Mouse (Mus musculus): ENCODE results near the gene Gm48552. TPM values are rescaled to one million over a fixed set of nuclear protein-coding genes. Genes with fewer than 3 reads are reported as not detected.

The Gm48552 gene
- total and polyA plus RNA-seq, 3 experiments, result 0.89 to 1.2 TPM; not detected in 1

GRCm38 (mm10) chr10:81411471-81412400, 22.9 kb downstream of the Gm48552 start:
- DNase-seq (ENCODE audit: low read depth, low spot score), result no peak
- no peaks in the 10 kb centered on the region for H3K79me2 ChIP-seq (ENCODE audit: control insufficient read depth, insufficient read depth, low read length, poor library complexity)
- no peak overlapping the region for H3K9ac ChIP-seq (ENCODE audit: control insufficient read depth, low read depth, low read length, poor library complexity, severe bottlenecking)
- TF ChIP-seq ZC3H11A (IDR thresholded peaks at IDR 0.05; ENCODE audit: low read depth, low read length) (no peak), JUND (IDR thresholded peaks at IDR 0.05; ENCODE audit: low read depth, low read length) (no peak), POLR2AphosphoS2 (IDR thresholded peaks at IDR 0.05; ENCODE audit: low read length) (no peak), HCFC1 (IDR thresholded peaks at IDR 0.05; ENCODE audit: low read depth, low read length) (no peak), GABPA (IDR thresholded peaks at IDR 0.05; ENCODE audit: low read depth, low read length) (no peak), CHD2 (IDR thresholded peaks at IDR 0.05; ENCODE audit: low read length) (no peak), GATA1 (IDR thresholded peaks at IDR 0.05; ENCODE audit: low read depth, low read length) (no peak), POLR2AphosphoS5 (IDR thresholded peaks at IDR 0.05; ENCODE audit: borderline replicate concordance, low read depth, low read length) (no peak)
- H3K27ac ChIP-seq (ENCODE audit: control insufficient read depth, low read depth, low read length), result no peak overlapping the region
- H3K9me3 ChIP-seq (replicated peaks; ENCODE audit: insufficient read depth, low read length), result no peaks in the 10 kb centered on the region
- H3K27me3 ChIP-seq (ENCODE audit: control insufficient read depth in 1 of 2, insufficient read depth in 2 of 2, low read length in 2 of 2), result no peaks in the 10 kb centered on the region
- no peak overlapping the region for H3K4me3 ChIP-seq (ENCODE audit: control insufficient read depth in 1 of 2, insufficient read depth in 1 of 2, low read depth in 2 of 2, low read length in 2 of 2)
- H3K4me1 ChIP-seq (ENCODE audit: control insufficient read depth in 1 of 2, insufficient read depth in 2 of 2, low read length in 2 of 2), result peaks cover 3 to 20% of the 10 kb centered on the region in 2 experiments; a peak in 3 of 4 replicates
- peaks cover 0 to 12% of the 10 kb centered on the region in 2 experiments; a peak in 2 of 4 replicates for H3K36me3 ChIP-seq (ENCODE audit: control insufficient read depth in 1 of 2, insufficient read depth in 2 of 2, low read length in 2 of 2)

DNA sequence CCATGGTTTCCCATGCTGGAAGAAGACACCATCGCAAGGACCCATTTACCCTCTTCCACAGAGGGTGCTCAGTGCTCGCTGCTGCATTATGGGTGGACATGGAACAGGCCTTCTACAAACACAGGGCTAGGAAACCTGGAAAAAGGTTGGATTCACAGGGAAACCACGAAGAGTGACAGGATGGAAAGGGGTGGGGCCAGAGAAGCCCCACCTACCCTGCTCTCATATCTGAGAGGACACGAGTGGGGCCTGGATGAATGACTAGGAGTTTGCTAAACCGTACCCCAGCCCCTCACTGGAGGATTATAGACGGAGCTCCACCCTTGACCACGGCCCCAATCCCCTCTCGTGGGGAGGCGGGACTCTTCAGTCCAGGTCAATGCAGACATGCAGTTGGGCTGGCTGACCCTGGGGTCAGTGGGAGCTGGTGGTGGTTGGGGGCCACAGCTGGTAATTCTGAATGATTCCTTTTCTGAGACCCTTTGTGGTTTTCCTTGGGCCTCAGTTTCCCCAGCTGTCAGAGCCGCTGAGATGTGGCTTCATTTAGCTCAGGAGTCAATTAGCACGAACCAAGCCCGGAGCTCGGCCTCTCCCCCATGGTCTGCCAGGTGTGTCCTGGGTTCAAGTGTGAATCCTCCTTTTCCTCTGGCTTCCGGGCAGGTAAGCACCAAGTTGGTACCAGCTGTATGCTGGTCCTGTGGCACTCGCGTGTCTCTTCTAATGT, 23.9 kb downstream of the Gm48552 start:
- no peaks in the 10 kb centered on the region for H3K79me2 ChIP-seq (ENCODE audit: control insufficient read depth, insufficient read depth, low read length, poor library complexity)
- no peak overlapping the region for H3K27ac ChIP-seq (ENCODE audit: control insufficient read depth, low read depth, low read length)
- DNase-seq (ENCODE audit: low read depth, low spot score), result no peak
- no peak overlapping the region for H3K4me3 ChIP-seq (ENCODE audit: control insufficient read depth in 1 of 2, insufficient read depth in 1 of 2, low read depth in 2 of 2, low read length in 2 of 2)
- TF ChIP-seq ETS1 (IDR thresholded peaks at IDR 0.05; ENCODE audit: low read depth, low read length) (no peak), MAZ (IDR thresholded peaks at IDR 0.05; ENCODE audit: low read depth, low read length) (no peak), NRF1 (IDR thresholded peaks at IDR 0.05; ENCODE audit: insufficient read depth, low read depth, low read length, poor library complexity, severe bottlenecking) (no peak), ZMIZ1 (IDR thresholded peaks at IDR 0.05; ENCODE audit: low read depth, low read length) (no peak), KAT2A (conservative IDR thresholded peaks at IDR 0.05; ENCODE audit: low read depth, low read length) (no peak), GABPA (IDR thresholded peaks at IDR 0.05; ENCODE audit: low read depth, low read length) (no peak), TAL1 (IDR thresholded peaks at IDR 0.05; ENCODE audit: low read length) (no peak), TBP (IDR thresholded peaks at IDR 0.05; ENCODE audit: low read depth, low read length) (no peak), POLR2A (IDR thresholded peaks at IDR 0.05; ENCODE audit: control insufficient read depth in 1 of 2, insufficient read depth in 1 of 2, low read depth in 1 of 2, low read length in 2 of 2, poor library complexity in 1 of 2) (no peak), RCOR1 (IDR thresholded peaks at IDR 0.05; ENCODE audit: low read depth, low read length) (no peak), MYC (IDR thresholded peaks at IDR 0.05; ENCODE audit: low read depth, low read length) (no peak), E2F4 (IDR thresholded peaks at IDR 0.05; ENCODE audit: borderline replicate concordance, low read depth, low read length) (no peak), HCFC1 (IDR thresholded peaks at IDR 0.05; ENCODE audit: low read depth, low read length) (no peak), EP300 (IDR thresholded peaks at IDR 0.05; ENCODE audit: low read depth in 1 of 2, low read length in 2 of 2) (no peak), ZNF384 (IDR thresholded peaks at IDR 0.05; ENCODE audit: low read depth, low read length) (no peak), MAFK (IDR thresholded peaks at IDR 0.05; ENCODE audit: borderline replicate concordance, low read depth, low read length) (no peak), ZC3H11A (IDR thresholded peaks at IDR 0.05; ENCODE audit: low read depth, low read length) (no peak), BHLHE40 (IDR thresholded peaks at IDR 0.05; ENCODE audit: borderline replicate concordance, low read depth, low read length) (no peak), USF1 (IDR thresholded peaks at IDR 0.05; ENCODE audit: low read depth, low read length) (no peak), GATA1 (IDR thresholded peaks at IDR 0.05; ENCODE audit: low read depth, low read length) (no peak)
- peaks cover 3 to 13% of the 10 kb centered on the region in 2 experiments; a peak in 3 of 4 replicates for H3K4me1 ChIP-seq (ENCODE audit: control insufficient read depth in 1 of 2, insufficient read depth in 2 of 2, low read length in 2 of 2)
- no peak overlapping the region for H3K9ac ChIP-seq (ENCODE audit: control insufficient read depth, low read depth, low read length, poor library complexity, severe bottlenecking)
- H3K36me3 ChIP-seq (ENCODE audit: control insufficient read depth in 1 of 2, insufficient read depth in 2 of 2, low read length in 2 of 2), result peaks cover 0 to 8% of the 10 kb centered on the region in 2 experiments; a peak in 2 of 4 replicates
- H3K27me3 ChIP-seq (ENCODE audit: control insufficient read depth in 1 of 2, insufficient read depth in 2 of 2, low read length in 2 of 2), result no peaks in the 10 kb centered on the region
- H3K9me3 ChIP-seq (replicated peaks; ENCODE audit: insufficient read depth, low read length), result no peaks in the 10 kb centered on the region
